Mouse (Mus musculus) ES-E14 (cell line): ENCODE results near the gene Kif26a.

Source experiments
- CHD2 ChIP-seq: IDR thresholded peaks from 2 replicates; pipeline ENCODE4 v1.6.1; 2014; ENCODE audit warnings: mild to moderate bottlenecking, low read depth, low read length, inconsistent platforms
- HCFC1 ChIP-seq: IDR thresholded peaks from 2 replicates; pipeline ENCODE4 v1.6.1; 2012; ENCODE audit warnings: low read length, inconsistent platforms, borderline replicate concordance; ENCODE audit not compliant: insufficient read depth
- MAFK ChIP-seq: IDR thresholded peaks from 2 replicates; pipeline ENCODE4 v1.6.1; 2014; ENCODE audit warnings: mild to moderate bottlenecking, low read depth, low read length, inconsistent platforms; ENCODE audit not compliant: insufficient read depth
- ZC3H11A ChIP-seq: IDR thresholded peaks from 2 replicates; pipeline ENCODE4 v1.6.1; 2012; ENCODE audit warnings: low read depth, mild to moderate bottlenecking, inconsistent platforms, low read length, borderline replicate concordance
- ZNF384 ChIP-seq: IDR thresholded peaks from 2 replicates; pipeline ENCODE4 v1.6.1; 2012; ENCODE audit warnings: low read depth, low read length, inconsistent platforms

GRCm38 (mm10) chr12:112191753-112192152 lies 45.7 kb downstream of the Kif26a start:
- no peak for TF ChIP-seq ZC3H11A
- TF ChIP-seq HCFC1, result no peak
- no peak for TF ChIP-seq ZNF384
- TF ChIP-seq MAFK, result no peak
- no peak for TF ChIP-seq CHD2
